Mouse (Mus musculus) liver, embryonic 14.5 days (tissue): ENCODE results near the gene 6330409D20Rik. TPM values are rescaled to one million over a fixed set of nuclear protein-coding genes. Genes with fewer than 3 reads are reported as not detected.

Experiments used
- ATAC-seq: fragments of 200-750 bp; cut with Nextera tagmentation; 2 replicates; pipeline ENCODE4 v1.8.0; 2017; ENCODE audit warnings: moderate number of reproducible peaks, mild to moderate bottlenecking, moderate library complexity; ENCODE audit not compliant: insufficient read depth
- DNase-seq, 3 experiments: peaks; one replicate each; pipeline ENCODE4 v3.0.0-alpha.2; 2012 to 2013; ENCODE audit warnings: low read depth in 3 of 3, low spot score in 3 of 3
- H3K27ac ChIP-seq: fragments of 300-500 bp; sonication (generic); 2 replicates; pipeline ENCODE4 v1.5.1; 2014; ENCODE audit warnings: moderate library complexity, mild to moderate bottlenecking, control low read depth, inconsistent platforms
- H3K27me3 ChIP-seq: fragments of 300-500 bp; sonication (generic); 2 replicates; pipeline ENCODE4 v1.6.1; 2014; ENCODE audit warnings: mild to moderate bottlenecking, low read length, moderate library complexity; ENCODE audit not compliant: control insufficient read depth, insufficient read depth
- H3K36me3 ChIP-seq: fragments of 300-500 bp; sonication (generic); replicated peaks from 2 replicates; pipeline ENCODE4 v1.6.1; 2014; ENCODE audit warnings: low read depth; ENCODE audit not compliant: control insufficient read depth, insufficient read depth
- H3K4me1 ChIP-seq, 2 experiments: fragments of 200-500 bp in 1 of 2; fragments of 300-500 bp in 1 of 2; sonication (generic) in 1 of 2; replicated peaks; 2 replicates each; pipeline ENCODE4 v1.6.1; 2012 to 2014; ENCODE audit warnings: antibody characterized with exemption in 1 of 2, inconsistent platforms in 1 of 2, low read length in 1 of 2; ENCODE audit not compliant: control insufficient read depth in 2 of 2, insufficient read depth in 2 of 2
- H3K4me2 ChIP-seq: fragments of 300-500 bp; sonication (generic); 2 replicates; pipeline ENCODE4 v1.6.1; 2014; ENCODE audit warnings: low read depth, mild to moderate bottlenecking, control low read depth, moderate library complexity
- H3K4me3 ChIP-seq, 2 experiments: fragments of 200-500 bp in 1 of 2; fragments of 300-500 bp in 1 of 2; sonication (generic) in 1 of 2; 2 replicates each; pipeline ENCODE4 v1.5.1; 2012 to 2014; ENCODE audit warnings: low read depth in 2 of 2, low read length in 2 of 2, mild to moderate bottlenecking in 2 of 2, control low read depth in 1 of 2, inconsistent platforms in 1 of 2, moderate library complexity in 1 of 2; ENCODE audit not compliant: insufficient read depth in 1 of 2
- H3K9ac ChIP-seq: fragments of 300-500 bp; sonication (generic); replicated peaks from 2 replicates; pipeline ENCODE4 v1.6.1; 2014; ENCODE audit warnings: mild to moderate bottlenecking, control low read depth, moderate library complexity
- H3K9me3 ChIP-seq: fragments of 300-500 bp; sonication (generic); 2 replicates; pipeline ENCODE4 v1.6.1; 2016; ENCODE audit warnings: low read length, mixed read lengths; ENCODE audit not compliant: control insufficient read depth
- CTCF ChIP-seq: IDR thresholded peaks from 2 replicates; pipeline ENCODE4 v1.5.1; 2016; ENCODE audit warnings: antibody characterized with exemption, low read depth, control low read depth
- EP300 ChIP-seq: IDR thresholded peaks from 2 replicates; pipeline ENCODE4 v1.6.1; 2016; ENCODE audit warnings: antibody characterized with exemption, low read depth
- WGBS: fragments of 180-500 bp; shearing (Covaris S2); extraction: QIAGEN DNeasy Blood & Tissue Kit; methylation state at CpG from one replicate; pipeline ENCODE4 v1.1.7; 2014; ENCODE audit not compliant: insufficient replicate concordance; 5-methylcytosine and 5-hydroxymethylcytosine counted together
- polyA plus RNA-seq, 2 experiments: library from polyadenylated mRNA; depleted of rRNA in 1 of 2; stranded (reverse) in 1 of 2; unstranded in 1 of 2; fragments of >200 nt; fragmentation: Nextera tagmentation in 1 of 2; extraction: Ambion mirVana in 1 of 2; gene quantifications; 2 replicates each; pipeline versions ENCODE4 v1.2.1 to v1.2.3; 2012 to 2014

6330409D20Rik gene
- polyA plus RNA-seq, 2 experiments, result 0.07 TPM; not detected in 1

- H3K36me3 ChIP-seq, result no peaks in the 10 kb centered on the region
- H3K27ac ChIP-seq, result no peak overlapping the region
- DNase-seq, result no peak
- no peak for ATAC-seq
- peaks cover 0 to 2% of the 10 kb centered on the region in 2 experiments; a peak in 2 of 4 replicates for H3K4me1 ChIP-seq
- H3K9me3 ChIP-seq, result no peaks in the 10 kb centered on the region
- H3K9ac ChIP-seq, result no peak overlapping the region
- TF ChIP-seq EP300 (no peak), CTCF (peak; percentile 66)
- no peaks in the 10 kb centered on the region for H3K27me3 ChIP-seq
- H3K4me3 ChIP-seq, result no peak overlapping the region
- no peak overlapping the region for H3K4me2 ChIP-seq
- 62% methylated on average over 3 of the region's 3 CpGs for WGBS
These were observed 22.5 kb upstream of the 6330409D20Rik start for GRCm38 (mm10) chr2:32763353-32763752.

GRCm38 (mm10) chr2:32761859-32762258, 21.0 kb upstream of the 6330409D20Rik start:
- no peak overlapping the region for H3K4me3 ChIP-seq
- H3K27ac ChIP-seq, result no peak overlapping the region
- TF ChIP-seq EP300, result no peak
- no peak for TF ChIP-seq CTCF
- H3K9me3 ChIP-seq, result no peaks in the 10 kb centered on the region
- DNase-seq (no peak), ATAC-seq (no peak)
- no peaks in the 10 kb centered on the region for H3K4me1 ChIP-seq
- H3K36me3 ChIP-seq, result no peaks in the 10 kb centered on the region
- H3K4me2 ChIP-seq, result no peak overlapping the region
- 89% methylated on average over 4 of the region's 4 CpGs for WGBS
- no peaks in the 10 kb centered on the region for H3K27me3 ChIP-seq
- no peak overlapping the region for H3K9ac ChIP-seq

GRCm38 (mm10) chr2:32761361-32761760, 20.5 kb upstream of the 6330409D20Rik start:
- Histone ChIP-seq H3K9me3 (no peaks in the 10 kb centered on the region), H3K9ac (no peak overlapping the region), H3K4me3 (no peak overlapping the region), H3K36me3 (no peaks in the 10 kb centered on the region), H3K4me2 (no peak overlapping the region), H3K27ac (no peak overlapping the region), H3K4me1 (no peaks in the 10 kb centered on the region), H3K27me3 (no peaks in the 10 kb centered on the region)
- no peak for DNase-seq
- ATAC-seq, result no peak
- TF ChIP-seq CTCF (no peak), EP300 (no peak)
- 83% methylated on average over 14 of the region's 14 CpGs for WGBS

GRCm38 (mm10) chr2:32759001-32759400, 18.2 kb upstream of the 6330409D20Rik start:
- Histone ChIP-seq H3K27ac (no peak overlapping the region), H3K36me3 (no peaks in the 10 kb centered on the region), H3K4me1 (no peaks in the 10 kb centered on the region), H3K9me3 (no peaks in the 10 kb centered on the region), H3K4me2 (no peak overlapping the region), H3K27me3 (no peaks in the 10 kb centered on the region), H3K9ac (no peak overlapping the region), H3K4me3 (no peak overlapping the region)
- DNase-seq (no peak), ATAC-seq (no peak)
- TF ChIP-seq CTCF (no peak), EP300 (no peak)
- 78% methylated on average over 2 of the region's 2 CpGs for WGBS

GRCm38 (mm10) chr2:32758503-32758902, 17.7 kb upstream of the 6330409D20Rik start:
- Histone ChIP-seq H3K9me3 (no peaks in the 10 kb centered on the region), H3K4me3 (no peak overlapping the region), H3K27me3 (no peaks in the 10 kb centered on the region), H3K36me3 (no peaks in the 10 kb centered on the region), H3K4me2 (no peak overlapping the region), H3K27ac (no peak overlapping the region), H3K4me1 (no peaks in the 10 kb centered on the region), H3K9ac (no peak overlapping the region)
- TF ChIP-seq CTCF (no peak), EP300 (no peak)
- 76% methylated on average over 8 of the region's 8 CpGs for WGBS
- DNase-seq, result no peak
- ATAC-seq, result no peak
